Mouse (Mus musculus): ENCODE results near the gene Bik. TPM values are rescaled to one million over a fixed set of nuclear protein-coding genes. Genes with fewer than 3 reads are reported as not detected.

The Bik gene
- 0.54 TPM for polyA plus RNA-seq (2015; fragmentation: Illumina TruSeq; extraction: RNeasy Lipid Tissue Mini Kit (QIAGEN cat#74804); ENCODE audit: low read depth, low replicate concordance)

GRCm38 (mm10) chr15:83526424-83527091 lies at the start of gene Bik:
TSS of gene Bik (plus strand) at chr15:83526862.

GRCm38 (mm10) chr15:83510805-83511405 lies 15.8 kb upstream of the Bik start, which contains the start of gene Ttll1:
TSS of gene Ttll1 (minus strand) at chr15:83510893.

GRCm38 (mm10) chr15:83563327-83563856 lies 36.7 kb downstream of the Bik start, which contains the start of the genes Tspo and Mcat:
TSS of gene Tspo (plus strand) at chr15:83563592.
TSS of gene Mcat (minus strand) at chr15:83563787.

Other genes starting within 250 kb of the Bik start
- 15.7 TPM for gene Arfgap3, start 176.6 kb upstream of the Bik start, polyA plus RNA-seq (2015; fragmentation: Illumina TruSeq; extraction: RNeasy Lipid Tissue Mini Kit (QIAGEN cat#74804); ENCODE audit: low read depth, low replicate concordance)
- gene Pacsin2, start 62.3 kb upstream of the Bik start, polyA plus RNA-seq (2015; fragmentation: Illumina TruSeq; extraction: RNeasy Lipid Tissue Mini Kit (QIAGEN cat#74804); ENCODE audit: low read depth, low replicate concordance) = 88.3 TPM
- 43.6 TPM for gene Ttll1, start 16.0 kb upstream of the Bik start, polyA plus RNA-seq (2015; fragmentation: Illumina TruSeq; extraction: RNeasy Lipid Tissue Mini Kit (QIAGEN cat#74804); ENCODE audit: low read depth, low replicate concordance)
- 9.8 TPM for gene Tspo, start 36.7 kb downstream of the Bik start, polyA plus RNA-seq (2015; fragmentation: Illumina TruSeq; extraction: RNeasy Lipid Tissue Mini Kit (QIAGEN cat#74804); ENCODE audit: low read depth, low replicate concordance)
- gene Mcat, start 36.9 kb downstream of the Bik start, polyA plus RNA-seq (2015; fragmentation: Illumina TruSeq; extraction: RNeasy Lipid Tissue Mini Kit (QIAGEN cat#74804); ENCODE audit: low read depth, low replicate concordance) = 23.9 TPM
- 11.7 TPM for gene Ttll12, start 68.3 kb downstream of the Bik start, polyA plus RNA-seq (2015; fragmentation: Illumina TruSeq; extraction: RNeasy Lipid Tissue Mini Kit (QIAGEN cat#74804); ENCODE audit: low read depth, low replicate concordance)
- 25.6 TPM for gene Scube1, start 198.2 kb downstream of the Bik start, polyA plus RNA-seq (2015; fragmentation: Illumina TruSeq; extraction: RNeasy Lipid Tissue Mini Kit (QIAGEN cat#74804); ENCODE audit: low read depth, low replicate concordance)